Mouse (Mus musculus) heart, embryonic 14.5 days (tissue): ENCODE measurements around the gene Cux2. TPM values are rescaled to one million over a fixed set of nuclear protein-coding genes. Genes with fewer than 3 reads are reported as not detected.
A peak's percentile ranks its signal among the peaks of the same experiment; 100 is the strongest.

Source experiments
- ATAC-seq: fragments of 200-750 bp; cut with Nextera tagmentation; 2 replicates; pipeline ENCODE4 v1.8.0; 2017; ENCODE audit warnings: low read depth, moderate TSS enrichment; ENCODE audit not compliant: insufficient number of reproducible peaks, insufficient read depth, low FRiP score
- H3K27ac ChIP-seq, 2 experiments: fragments of 200-500 bp in 1 of 2; fragments of 300-500 bp in 1 of 2; sonication (generic) in 1 of 2; replicated peaks in 1 of 2; 2 replicates each; pipeline ENCODE4 v1.5.1; 2012 to 2014; ENCODE audit warnings: low read depth in 2 of 2, low read length in 2 of 2, control low read depth in 1 of 2, mild to moderate bottlenecking in 1 of 2, mixed read lengths in 1 of 2; ENCODE audit not compliant: control insufficient read depth in 1 of 2, insufficient read depth in 1 of 2
- H3K27me3 ChIP-seq: fragments of 300-500 bp; sonication (generic); 2 replicates; pipeline ENCODE4 v1.6.1; 2014; ENCODE audit warnings: mild to moderate bottlenecking, low read length, control low read depth; ENCODE audit not compliant: control insufficient read depth, insufficient read depth
- H3K36me3 ChIP-seq: fragments of 300-500 bp; sonication (generic); 2 replicates; pipeline ENCODE4 v1.6.1; 2014; ENCODE audit warnings: mild to moderate bottlenecking, control low read depth, low read length, mixed read lengths; ENCODE audit not compliant: control insufficient read depth, insufficient read depth
- H3K4me1 ChIP-seq, 2 experiments: fragments of 200-500 bp in 1 of 2; fragments of 300-500 bp in 1 of 2; sonication (generic) in 1 of 2; 2 replicates each; pipeline ENCODE4 v1.6.1; 2012 to 2014; ENCODE audit warnings: low read length in 2 of 2, control low read depth in 1 of 2, mixed read lengths in 1 of 2; ENCODE audit not compliant: control insufficient read depth in 2 of 2, insufficient read depth in 2 of 2
- H3K4me2 ChIP-seq: fragments of 300-500 bp; sonication (generic); 2 replicates; pipeline ENCODE4 v1.6.1; 2014; ENCODE audit warnings: mild to moderate bottlenecking, low read length
- H3K4me3 ChIP-seq, 2 experiments: fragments of 200-500 bp in 1 of 2; fragments of 300-500 bp in 1 of 2; sonication (generic) in 1 of 2; 2 replicates each; pipeline ENCODE4 v1.5.1; 2012 to 2014; ENCODE audit warnings: low read length in 2 of 2, mild to moderate bottlenecking in 2 of 2, control low read depth in 1 of 2, low read depth in 1 of 2, moderate library complexity in 1 of 2; ENCODE audit not compliant: control insufficient read depth in 1 of 2, insufficient read depth in 1 of 2
- H3K9ac ChIP-seq: fragments of 300-500 bp; sonication (generic); 2 replicates; pipeline ENCODE4 v1.6.1; 2014; ENCODE audit warnings: mild to moderate bottlenecking, low read length
- H3K9me3 ChIP-seq: fragments of 300-500 bp; sonication (generic); 2 replicates; pipeline ENCODE4 v1.6.1; 2016; ENCODE audit warnings: low read length, control low read depth; ENCODE audit not compliant: control insufficient read depth
- WGBS: fragments of 180-500 bp; shearing (Covaris S2); extraction: QIAGEN DNeasy Blood & Tissue Kit; methylation state at CpG from one replicate; pipeline ENCODE4 v1.1.7; 2014; 5-methylcytosine and 5-hydroxymethylcytosine counted together
- polyA plus RNA-seq: library from polyadenylated mRNA; unstranded; fragments of >200 nt; fragmentation: Nextera tagmentation; extraction: Ambion mirVana; gene quantifications from 2 replicates; pipeline ENCODE4 v1.2.1, GENCODE M21; 2014

The Cux2 gene
- polyA plus RNA-seq, 1 experiment from 2014 or later, result 7.9 TPM

GRCm38 (mm10) chr5:121948302-121949049, 101.4 kb downstream of the Cux2 start:
- Histone ChIP-seq H3K4me3 (peak overlapping the region; percentile 34 to 49), H3K4me2 (peak overlapping the region; percentile 75), H3K9me3 (no peaks in the 10 kb centered on the region), H3K27ac (peak overlapping the region in 1 of 2 experiments; percentile 49; a peak in 3 of 4 replicates), H3K36me3 (no peaks in the 10 kb centered on the region), H3K4me1 (peaks cover 22 to 28% of the 10 kb centered on the region in 2 experiments), H3K27me3 (no peaks in the 10 kb centered on the region), H3K9ac (peak overlapping the region; percentile 58)
- ATAC-seq, result 0 out of 2 replicates have a peak, but pooled peaks have one; percentile 29
- WGBS, result 4% methylated on average over 44 of the region's 44 CpGs

- 44% methylated on average over 7 of the region's 7 CpGs for WGBS
- H3K4me3 ChIP-seq, result no peak overlapping the region
- H3K36me3 ChIP-seq, result no peaks in the 10 kb centered on the region
- no peaks in the 10 kb centered on the region for H3K9me3 ChIP-seq
- H3K4me1 ChIP-seq, result peaks cover 22 to 28% of the 10 kb centered on the region in 2 experiments
- ATAC-seq, result no peak
- H3K4me2 ChIP-seq, result no peak overlapping the region
- no peaks in the 10 kb centered on the region for H3K27me3 ChIP-seq
- H3K9ac ChIP-seq, result no peak overlapping the region
- H3K27ac ChIP-seq, result no peak overlapping the region
These were observed 103.2 kb downstream of the Cux2 start for GRCm38 (mm10) chr5:121946657-121947245.

GRCm38 (mm10) chr5:121945819-121946218, 104.1 kb downstream of the Cux2 start:
- Histone ChIP-seq H3K9ac (no peak overlapping the region), H3K27ac (no peak overlapping the region), H3K4me1 (peaks cover 22 to 28% of the 10 kb centered on the region in 2 experiments), H3K9me3 (no peaks in the 10 kb centered on the region), H3K4me2 (no peak overlapping the region), H3K27me3 (no peaks in the 10 kb centered on the region), H3K4me3 (no peak overlapping the region), H3K36me3 (no peaks in the 10 kb centered on the region)
- WGBS, result 56% methylated on average over 6 of the region's 6 CpGs
- no peak for ATAC-seq

- H3K4me2 ChIP-seq, result no peak overlapping the region
- peaks cover 17 to 25% of the 10 kb centered on the region in 2 experiments for H3K4me1 ChIP-seq
- 85% methylated on average over 16 of the region's 16 CpGs for WGBS
- no peak overlapping the region for H3K4me3 ChIP-seq
- H3K36me3 ChIP-seq, result no peaks in the 10 kb centered on the region
- H3K9me3 ChIP-seq, result no peaks in the 10 kb centered on the region
- H3K27ac ChIP-seq, result no peak overlapping the region
- H3K9ac ChIP-seq, result no peak overlapping the region
- no peak for ATAC-seq
- no peaks in the 10 kb centered on the region for H3K27me3 ChIP-seq
These were observed 105.7 kb downstream of the Cux2 start for GRCm38 (mm10) chr5:121944021-121944790.

GRCm38 (mm10) chr5:121943472-121943871, 106.4 kb downstream of the Cux2 start:
- 58% methylated on average over 7 of the region's 7 CpGs for WGBS
- Histone ChIP-seq H3K27me3 (no peaks in the 10 kb centered on the region), H3K4me3 (no peak overlapping the region), H3K36me3 (no peaks in the 10 kb centered on the region), H3K9ac (no peak overlapping the region), H3K4me1 (peaks cover 14 to 24% of the 10 kb centered on the region in 2 experiments), H3K9me3 (no peaks in the 10 kb centered on the region), H3K4me2 (no peak overlapping the region), H3K27ac (no peak overlapping the region)
- ATAC-seq, result no peak

- no peak overlapping the region for H3K27ac ChIP-seq
- no peaks in the 10 kb centered on the region for H3K27me3 ChIP-seq
- H3K36me3 ChIP-seq, result no peaks in the 10 kb centered on the region
- H3K9me3 ChIP-seq, result no peaks in the 10 kb centered on the region
- peak; percentile 70 for ATAC-seq
- H3K4me2 ChIP-seq, result no peak overlapping the region
- no peak overlapping the region for H3K9ac ChIP-seq
- 30% methylated on average over 18 of the region's 18 CpGs for WGBS
- peaks cover 17 to 27% of the 10 kb centered on the region in 2 experiments for H3K4me1 ChIP-seq
- H3K4me3 ChIP-seq, result no peak overlapping the region
These were observed 111.6 kb downstream of the Cux2 start for GRCm38 (mm10) chr5:121938065-121938849.

GRCm38 (mm10) chr5:121930261-121930660, 119.6 kb downstream of the Cux2 start:
- H3K4me3 ChIP-seq, result no peak overlapping the region
- no peak overlapping the region for H3K9ac ChIP-seq
- ATAC-seq, result no peak
- 66% methylated on average over 9 of the region's 9 CpGs for WGBS
- no peaks in the 10 kb centered on the region for H3K36me3 ChIP-seq
- no peaks in the 10 kb centered on the region for H3K9me3 ChIP-seq
- H3K27ac ChIP-seq, result no peak overlapping the region
- peaks cover 16% of the 10 kb centered on the region for H3K27me3 ChIP-seq
- H3K4me2 ChIP-seq, result no peak overlapping the region
- no peaks in the 10 kb centered on the region for H3K4me1 ChIP-seq
